Mouse (Mus musculus) layer of hippocampus, postnatal 25 days (tissue): ENCODE data around the gene Dis3l2. TPM values are rescaled to one million over a fixed set of nuclear protein-coding genes. Genes with fewer than 3 reads are reported as not detected.

Source experiments
- DNase-seq, 2 experiments: peaks; one replicate each; pipeline ENCODE4 v3.0.0; 2022; ENCODE audit warnings: mixed read lengths in 2 of 2, low spot score in 1 of 2; ENCODE audit errors: extremely low spot score in 1 of 2
- total RNA-seq, 2 experiments: library from RNA; stranded (reverse); gene quantifications; 2 replicates each; pipeline ENCODE4 v1.2.3; 2021

Dis3l2 gene
- total RNA-seq, 2 experiments from 2014 or later = 24.0 to 27.1 TPM

- DNase-seq = no peak
Measured at GRCm38 (mm10) chr1:86913896-86914295, 210.3 kb downstream of the Dis3l2 start.

DNA sequence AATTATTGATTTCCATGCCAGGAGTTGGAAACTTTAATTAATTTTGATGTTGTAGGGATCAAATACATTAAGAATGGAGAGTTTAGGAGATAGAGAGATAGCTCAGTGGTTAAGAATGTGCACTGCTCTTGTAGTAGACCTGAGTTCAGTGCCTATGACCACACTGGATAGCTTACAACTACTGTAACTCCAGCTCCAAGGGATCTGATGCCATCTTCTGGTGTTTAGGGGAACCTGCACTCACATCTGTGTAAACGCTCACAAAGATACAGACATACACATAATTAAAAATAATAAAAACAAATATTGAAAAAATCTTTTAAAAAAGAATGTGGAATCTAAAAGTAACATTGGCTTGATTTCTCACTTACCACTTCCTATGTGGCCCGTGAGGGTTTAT lies 211.1 kb downstream of the Dis3l2 start:
- DNase-seq = no peak

GRCm38 (mm10) chr1:86916355-86916984 lies 212.9 kb downstream of the Dis3l2 start:
- DNase-seq = no peak

DNA sequence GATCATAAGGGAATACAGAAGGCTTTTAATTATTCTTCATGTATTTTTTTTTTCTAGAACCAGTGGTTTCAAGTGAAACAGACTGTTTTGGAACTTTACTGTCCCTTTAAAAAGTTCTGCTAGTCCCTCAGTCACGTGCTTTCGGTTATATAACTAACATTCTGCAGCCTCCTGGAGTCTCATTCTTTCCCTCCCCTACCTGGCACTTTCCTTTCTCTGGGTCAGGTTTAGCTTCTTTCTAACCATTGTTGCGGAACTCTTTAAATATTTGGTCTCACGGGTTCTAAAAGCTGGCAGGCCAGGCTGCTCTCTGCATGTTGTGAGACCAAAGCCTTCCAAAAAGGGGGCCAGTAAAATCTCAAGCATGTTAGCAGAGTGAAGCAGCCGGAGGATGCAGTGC lies 222.2 kb downstream of the Dis3l2 start:
- no peak for DNase-seq

- DNase-seq = no peak
Measured at GRCm38 (mm10) chr1:86931606-86932379, 228.2 kb downstream of the Dis3l2 start.

- DNase-seq = no peak
Measured at GRCm38 (mm10) chr1:86932810-86933209, 229.2 kb downstream of the Dis3l2 start.

- DNase-seq = no peak
Measured at GRCm38 (mm10) chr1:86933656-86934055, 230.0 kb downstream of the Dis3l2 start.

- no peak for DNase-seq
Measured at GRCm38 (mm10) chr1:86951501-86952205, 248.0 kb downstream of the Dis3l2 start.

DNA sequence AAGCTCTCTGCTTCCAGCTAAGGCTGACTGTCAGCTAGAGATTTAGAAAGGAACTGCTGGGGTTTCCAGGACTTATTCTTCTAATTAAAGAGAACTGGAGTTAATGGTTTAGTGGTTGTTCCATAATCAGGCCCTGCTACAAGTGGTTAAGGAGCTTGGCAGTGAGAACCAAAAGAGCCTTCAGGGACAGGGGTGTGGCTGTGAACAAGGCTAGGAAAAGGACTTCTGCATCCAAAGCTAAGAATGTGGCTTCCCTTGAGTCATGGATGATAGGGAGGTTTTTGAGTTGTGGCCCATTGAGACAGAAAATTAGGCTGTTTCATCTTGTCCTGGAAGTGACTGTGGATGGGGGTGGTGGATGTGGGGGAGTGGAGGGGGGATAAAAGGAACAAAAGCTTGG lies 252.2 kb downstream of the Dis3l2 start:
- no peak for DNase-seq

GRCm38 (mm10) chr1:86968261-86968964 lies 264.8 kb downstream of the Dis3l2 start:
- DNase-seq = no peak

DNA sequence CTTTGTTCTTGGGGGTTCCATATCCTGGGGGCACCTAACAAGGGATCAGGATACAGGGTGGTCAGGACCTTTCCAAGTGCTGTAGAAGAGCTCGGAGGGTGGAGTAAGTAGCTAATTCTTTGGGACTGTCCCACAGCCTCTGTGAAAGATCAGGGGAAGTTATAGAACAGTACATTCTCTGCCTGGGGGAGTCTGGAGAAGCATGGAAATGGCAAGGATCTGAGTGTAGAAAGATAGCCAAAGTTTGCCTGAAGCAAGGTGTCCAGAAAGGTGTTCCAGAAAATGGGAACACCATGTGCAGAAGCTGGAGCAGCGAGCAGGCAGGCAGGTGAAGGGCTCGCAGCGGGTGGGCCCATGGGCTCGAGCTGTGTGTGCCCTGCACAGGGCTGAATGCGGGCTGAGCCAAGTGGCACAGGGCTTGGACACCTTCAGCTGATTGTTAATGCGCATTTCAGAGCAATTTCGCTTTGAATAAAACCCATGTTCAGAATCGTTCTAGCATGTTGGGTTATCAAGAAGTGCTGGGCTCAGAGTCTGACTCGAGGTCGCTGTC lies 265.6 kb downstream of the Dis3l2 start:
- DNase-seq = no peak

DNA sequence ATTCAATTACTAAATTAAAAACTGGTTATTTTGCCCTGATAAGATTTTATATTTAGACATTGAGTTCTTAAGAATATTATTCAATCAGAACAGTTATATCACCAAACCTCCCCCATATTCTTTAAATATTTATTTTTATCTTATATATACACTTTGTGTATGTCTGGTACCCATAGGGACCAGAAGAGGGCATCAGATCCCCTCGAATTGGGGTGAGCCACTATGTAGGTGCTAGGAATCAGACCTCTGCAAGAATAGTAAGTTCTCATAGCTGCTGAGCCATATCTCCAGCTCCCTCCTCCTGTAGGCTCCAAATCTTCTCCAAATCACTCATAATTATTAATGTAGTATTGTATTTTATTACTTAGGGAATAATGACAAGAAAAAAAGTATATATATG lies 269.1 kb downstream of the Dis3l2 start:
- no peak for DNase-seq

- no peak for DNase-seq
Measured at GRCm38 (mm10) chr1:86977018-86977417, 273.4 kb downstream of the Dis3l2 start.

DNA sequence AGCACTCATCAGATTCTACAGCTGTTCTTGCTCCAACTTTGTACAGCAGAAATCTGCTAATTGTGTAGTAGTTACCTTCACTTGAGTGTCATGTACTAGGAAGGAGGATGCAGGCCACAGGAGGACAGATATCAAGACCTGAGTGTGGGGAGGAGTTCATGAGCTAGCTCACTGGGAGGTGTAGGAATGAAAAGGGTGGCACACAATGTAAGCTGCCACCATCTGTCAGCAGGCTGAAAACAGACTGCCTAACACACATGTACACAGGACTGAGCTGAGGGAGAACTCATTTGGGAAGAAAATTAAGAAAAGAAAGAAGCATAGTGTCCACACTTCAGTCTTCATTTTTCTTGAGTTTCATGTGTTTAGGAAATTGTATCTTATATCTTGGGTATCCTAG lies 282.8 kb downstream of the Dis3l2 start:
- DNase-seq = no peak

GRCm38 (mm10) chr1:86992849-86993248 lies 289.2 kb downstream of the Dis3l2 start:
- DNase-seq = no peak

DNA sequence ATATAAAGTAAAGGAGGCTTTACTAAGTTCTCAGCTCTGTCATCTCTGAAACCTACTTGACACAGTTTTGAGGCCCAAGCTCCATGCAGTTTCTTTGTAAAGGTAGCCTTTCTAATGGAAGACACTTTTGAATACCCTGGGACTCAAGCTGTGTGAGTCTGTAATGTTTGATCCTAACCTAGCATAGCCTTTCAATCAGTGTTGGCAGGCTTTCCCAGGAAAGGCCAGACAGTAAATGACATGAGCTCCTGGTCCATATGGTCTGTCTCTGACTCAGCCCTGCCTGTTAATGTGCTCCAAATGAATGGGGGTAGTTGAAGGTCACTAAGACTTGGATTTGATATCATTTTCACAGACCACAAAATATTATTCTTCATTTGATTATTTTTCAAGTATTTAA lies 290.4 kb downstream of the Dis3l2 start:
- DNase-seq = no peak

DNA sequence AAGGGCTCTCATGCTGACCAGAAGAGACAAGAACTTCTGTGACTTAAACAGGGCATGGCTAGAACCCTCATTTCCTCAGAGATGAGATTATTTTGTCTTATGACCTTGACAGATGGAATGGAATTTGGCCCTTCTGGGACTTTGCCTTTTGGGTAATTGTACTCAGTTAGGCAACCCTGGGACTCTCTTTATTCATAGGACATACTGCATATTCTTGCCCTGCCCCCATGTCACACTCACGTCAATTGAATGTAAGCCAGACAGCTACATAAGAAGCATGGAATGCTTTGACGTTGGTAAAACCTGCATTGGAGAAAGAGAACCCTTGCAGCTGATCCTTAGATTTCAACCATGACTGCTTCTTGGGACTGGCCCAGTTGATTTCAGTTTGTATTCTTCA lies 294.4 kb downstream of the Dis3l2 start:
- DNase-seq = no peak

GRCm38 (mm10) chr1:87001365-87001764 lies 297.8 kb downstream of the Dis3l2 start:
- no peak for DNase-seq

DNA sequence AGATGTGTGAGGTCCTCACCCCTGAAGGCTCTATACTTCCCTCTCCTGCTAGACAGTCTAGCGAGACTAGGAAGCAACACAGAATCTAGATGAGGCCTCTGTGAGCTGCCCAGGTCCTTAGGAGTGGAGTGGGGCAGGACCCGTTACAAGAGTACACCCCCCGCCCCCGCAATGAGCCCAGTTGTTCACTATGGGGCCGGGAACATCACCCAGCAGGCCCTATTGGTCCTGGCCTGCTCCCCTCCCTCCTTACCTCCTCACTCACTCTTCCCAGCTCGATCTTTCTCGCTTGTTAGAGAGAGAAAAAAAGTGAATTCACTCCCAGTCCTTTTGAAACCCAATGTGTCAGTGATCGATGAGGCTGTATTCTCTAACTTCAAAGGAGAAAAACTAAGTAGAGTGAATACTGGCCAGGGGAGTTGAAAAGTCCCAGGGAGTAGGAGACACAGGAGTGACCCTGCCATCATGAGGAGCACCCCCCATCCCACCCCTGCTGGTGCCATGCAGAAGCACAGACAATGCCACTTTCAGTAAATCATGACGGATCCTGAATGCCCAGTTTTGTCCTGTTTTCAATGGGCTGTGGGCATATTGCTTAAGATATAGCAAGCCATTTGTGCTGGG lies 299.0 kb downstream of the Dis3l2 start:
- no peak for DNase-seq

DNA sequence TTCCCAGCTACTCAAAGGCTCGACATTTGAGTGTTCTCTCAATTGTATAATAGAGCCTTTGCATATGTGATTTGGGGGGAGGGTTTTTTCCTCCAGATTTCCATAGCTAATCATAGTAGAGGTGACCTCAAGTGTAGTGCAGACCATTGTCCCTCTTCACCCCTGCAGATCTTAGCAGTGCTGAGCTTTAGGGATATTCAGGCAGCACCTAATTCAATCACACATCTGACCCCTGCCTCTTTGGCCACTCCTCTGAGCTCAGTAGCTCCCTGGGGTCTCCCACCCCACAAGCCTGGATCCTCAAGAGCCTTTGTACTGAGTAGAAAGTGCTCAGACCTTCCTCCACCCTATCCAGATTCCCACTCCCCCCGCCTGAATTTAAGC lies 299.6 kb downstream of the Dis3l2 start:
- DNase-seq = no peak
